Mouse (Mus musculus): Measurements from ENCODE around the gene Sectm1b.
"Not testable (repeated sequence)": the region's sequence is repeated elsewhere in the genome, so short reads cannot be mapped to it uniquely, and the experiment has no call there.

DNA sequence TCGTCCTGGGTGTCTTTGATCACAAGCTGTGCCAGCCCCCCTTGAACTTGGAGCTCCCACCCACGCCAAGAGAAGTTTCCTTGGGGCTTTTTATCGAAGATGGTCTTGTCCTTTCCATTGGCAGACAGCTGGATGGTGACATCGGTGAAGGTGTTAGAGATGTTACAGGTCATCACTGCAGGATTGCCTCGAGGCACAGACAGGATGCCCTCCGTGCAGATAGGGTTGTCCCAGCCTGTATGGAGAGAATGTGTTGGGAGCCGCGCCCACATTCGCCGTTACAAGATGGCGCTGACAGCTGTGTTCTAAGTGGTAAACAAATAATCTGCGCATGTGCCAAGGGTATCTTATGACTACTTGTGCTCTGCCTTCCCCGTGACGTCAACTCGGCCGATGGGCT lies 6.3 kb upstream of the Sectm1b start:
- TF ChIP-seq CTCF (IDR thresholded peaks at IDR 0.05; ENCODE audit: control insufficient read depth, insufficient read depth, low read length); POLR2A (IDR thresholded peaks at IDR 0.05; ENCODE audit: borderline replicate concordance, control insufficient read depth, low read depth, low read length): not testable (repeated sequence)

Data from bone marrow, adult 2 months (tissue).